Mouse (Mus musculus) hindbrain, embryonic 12.5 days (tissue): Measurements from ENCODE around the gene Actrt2. TPM values are rescaled to one million over a fixed set of nuclear protein-coding genes. Genes with fewer than 3 reads are reported as not detected.

Experiments used
- ATAC-seq: fragments of 200-750 bp; cut with Nextera tagmentation; 2 replicates; pipeline ENCODE4 v1.8.0; 2017; ENCODE audit warnings: moderate TSS enrichment; ENCODE audit not compliant: low FRiP score
- H3K27ac ChIP-seq: fragments of 300-500 bp; sonication (generic); 2 replicates; pipeline ENCODE4 v1.5.1; 2016; ENCODE audit warnings: mild to moderate bottlenecking
- H3K27me3 ChIP-seq: fragments of 300-500 bp; sonication (generic); 2 replicates; pipeline ENCODE4 v1.6.1; 2016; ENCODE audit warnings: mild to moderate bottlenecking
- H3K36me3 ChIP-seq: fragments of 300-500 bp; sonication (generic); 2 replicates; pipeline ENCODE4 v1.6.1; 2016; ENCODE audit warnings: mild to moderate bottlenecking
- H3K4me1 ChIP-seq: fragments of 300-500 bp; sonication (generic); 2 replicates; pipeline ENCODE4 v1.6.1; 2016
- H3K4me2 ChIP-seq: fragments of 300-500 bp; sonication (generic); replicated peaks from 2 replicates; pipeline ENCODE4 v1.6.1; 2016; ENCODE audit warnings: mild to moderate bottlenecking
- H3K4me3 ChIP-seq: fragments of 300-500 bp; sonication (generic); 2 replicates; pipeline ENCODE4 v1.5.1; 2016; ENCODE audit warnings: mild to moderate bottlenecking
- H3K9ac ChIP-seq: fragments of 300-500 bp; sonication (generic); 2 replicates; pipeline ENCODE4 v1.6.1; 2016; ENCODE audit warnings: mild to moderate bottlenecking, moderate library complexity
- H3K9me3 ChIP-seq: fragments of 300-500 bp; sonication (generic); replicated peaks from 2 replicates; pipeline ENCODE4 v1.6.1; 2016; ENCODE audit warnings: mild to moderate bottlenecking
- WGBS: fragments of 180-500 bp; shearing (Covaris S2); methylation state at CpG from one replicate; pipeline ENCODE4 v1.1.7; 2016; 5-methylcytosine and 5-hydroxymethylcytosine counted together
- polyA plus RNA-seq: library from polyadenylated mRNA; unstranded; fragments of >200 nt; fragmentation: Nextera tagmentation; extraction: Ambion mirVana; gene quantifications from 2 replicates; pipeline ENCODE4 v1.2.1, GENCODE M21; 2016

Actrt2 gene
- polyA plus RNA-seq, 1 experiment from 2014 or later = not detected

DNA sequence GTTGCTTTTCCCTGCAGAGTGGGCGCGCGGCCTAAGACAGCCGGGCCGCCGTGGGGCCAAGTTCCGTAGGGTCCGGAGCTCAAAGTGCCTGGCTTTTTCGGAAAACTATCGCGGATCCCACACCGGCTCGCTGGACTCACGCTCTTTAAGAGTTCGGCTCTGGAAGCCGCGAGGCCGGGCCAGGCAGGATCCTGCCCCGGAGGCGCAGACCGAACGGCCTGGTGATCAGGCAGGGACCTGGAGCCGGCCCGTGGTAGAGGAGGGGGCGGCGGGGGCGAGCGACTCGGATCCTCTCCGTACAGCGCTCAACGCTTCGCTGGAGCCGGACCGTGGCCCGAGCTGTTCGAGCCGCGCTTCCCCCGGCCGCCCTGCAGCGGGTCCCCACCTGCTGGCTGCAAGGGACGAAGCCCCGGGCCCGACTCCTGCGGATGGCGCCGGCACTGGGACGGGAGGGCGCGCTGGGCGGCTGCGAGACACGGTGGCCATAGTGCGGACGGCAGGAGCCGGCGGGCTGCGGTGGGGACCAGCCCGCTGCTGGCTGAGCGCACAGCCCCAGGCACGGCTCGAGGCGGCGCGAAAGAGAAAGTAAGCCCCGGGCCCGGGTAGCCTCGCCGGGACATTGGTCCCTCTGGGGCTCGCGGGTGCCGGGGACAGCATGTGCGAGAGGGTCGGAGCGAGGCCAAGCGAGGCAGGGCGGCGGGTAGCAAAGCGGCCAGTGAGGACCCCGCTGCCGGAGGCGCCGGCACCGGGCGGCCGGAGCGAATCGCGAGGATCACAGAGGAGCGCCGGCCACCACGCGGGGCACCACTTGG is 32.2 kb downstream of the Actrt2 start:
- ATAC-seq = peak; percentile 44
- Histone ChIP-seq H3K27me3 (peaks cover 94% of the 10 kb centered on the region), H3K9ac (peak overlapping the region; percentile 72), H3K27ac (peak overlapping the region; percentile 88), H3K4me3 (peak overlapping the region; percentile 50), H3K4me1 (peaks cover 63% of the 10 kb centered on the region), H3K9me3 (no peaks in the 10 kb centered on the region), H3K36me3 (no peaks in the 10 kb centered on the region), H3K4me2 (peak overlapping the region; percentile 75)
- under 1% methylated on average over 94 of the region's 94 CpGs for WGBS

DNA sequence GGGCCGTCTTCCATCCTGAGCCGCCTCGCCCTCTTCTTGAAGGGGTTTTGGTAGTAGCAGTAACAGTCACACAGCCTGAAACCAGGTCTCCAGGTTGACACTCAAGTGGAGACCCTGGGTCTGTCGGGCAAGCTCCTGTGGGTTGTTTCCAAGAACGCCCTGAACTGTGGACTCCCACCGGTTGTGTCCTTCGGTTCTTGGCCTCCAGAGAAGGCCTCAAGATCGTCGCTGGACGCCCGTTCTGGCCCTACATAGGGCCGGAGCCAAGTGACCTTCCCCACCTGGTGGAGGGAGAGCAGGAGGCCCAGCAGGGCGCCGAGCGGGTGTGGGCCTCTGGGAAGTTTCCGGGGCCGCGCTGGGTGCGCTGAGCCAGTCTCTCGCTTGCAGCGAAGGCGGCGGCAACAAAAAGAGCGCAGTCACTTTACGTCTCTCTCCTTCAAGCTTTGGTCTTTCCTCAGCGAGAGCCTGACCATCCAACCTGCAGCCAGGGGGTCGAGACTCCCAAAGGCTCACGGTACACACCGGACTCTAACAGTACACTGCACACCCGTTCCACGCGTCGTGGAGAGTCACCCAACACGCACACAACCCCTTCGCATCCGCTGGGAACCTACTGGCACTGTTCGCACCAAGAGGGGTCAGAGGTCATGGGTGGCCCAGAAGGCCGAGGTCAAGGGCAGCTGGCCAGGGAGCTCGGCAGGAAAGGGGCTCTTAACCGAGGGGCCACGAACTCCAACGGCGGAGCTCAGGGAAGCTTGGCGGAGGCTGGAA is 33.0 kb downstream of the Actrt2 start:
- Histone ChIP-seq H3K9ac (peak overlapping the region; percentile 72), H3K27ac (peak overlapping the region; percentile 88), H3K27me3 (peaks cover 91% of the 10 kb centered on the region), H3K4me2 (peak overlapping the region; percentile 75), H3K36me3 (no peaks in the 10 kb centered on the region), H3K4me1 (peaks cover 63% of the 10 kb centered on the region), H3K9me3 (no peaks in the 10 kb centered on the region), H3K4me3 (peak overlapping the region; percentile 50)
- 5% methylated on average over 44 of the region's 44 CpGs for WGBS
- no peak for ATAC-seq

DNA sequence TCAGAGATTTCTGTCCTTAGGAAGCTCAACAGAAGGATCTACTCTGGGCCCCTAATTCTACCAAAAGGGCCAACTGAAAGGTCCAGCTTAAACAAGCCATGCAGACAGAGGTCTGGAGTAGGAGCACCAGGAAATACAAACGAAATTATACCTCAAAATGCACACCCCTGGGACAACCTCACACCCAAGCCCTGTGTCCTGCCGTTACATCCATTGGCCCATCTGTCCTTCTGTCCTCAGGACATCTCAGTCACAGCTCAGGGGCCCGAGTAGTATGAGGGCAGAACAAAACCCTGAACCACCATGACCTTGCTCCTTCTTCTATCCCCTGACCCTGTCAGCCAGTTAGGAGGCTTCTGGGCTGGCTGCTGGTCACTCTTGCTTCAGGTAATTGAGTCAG is 33.7 kb downstream of the Actrt2 start:
- Histone ChIP-seq H3K9ac (peak overlapping the region; percentile 72), H3K27me3 (peaks cover 91% of the 10 kb centered on the region), H3K27ac (0 out of 2 replicates have a peak overlapping the region, but pooled peaks have one; percentile 88), H3K4me1 (peaks cover 70% of the 10 kb centered on the region), H3K36me3 (no peaks in the 10 kb centered on the region), H3K4me2 (peak overlapping the region; percentile 75), H3K9me3 (no peaks in the 10 kb centered on the region), H3K4me3 (peak overlapping the region; percentile 50)
- no peak for ATAC-seq
- 23% methylated on average over 3 of the region's 3 CpGs for WGBS

DNA sequence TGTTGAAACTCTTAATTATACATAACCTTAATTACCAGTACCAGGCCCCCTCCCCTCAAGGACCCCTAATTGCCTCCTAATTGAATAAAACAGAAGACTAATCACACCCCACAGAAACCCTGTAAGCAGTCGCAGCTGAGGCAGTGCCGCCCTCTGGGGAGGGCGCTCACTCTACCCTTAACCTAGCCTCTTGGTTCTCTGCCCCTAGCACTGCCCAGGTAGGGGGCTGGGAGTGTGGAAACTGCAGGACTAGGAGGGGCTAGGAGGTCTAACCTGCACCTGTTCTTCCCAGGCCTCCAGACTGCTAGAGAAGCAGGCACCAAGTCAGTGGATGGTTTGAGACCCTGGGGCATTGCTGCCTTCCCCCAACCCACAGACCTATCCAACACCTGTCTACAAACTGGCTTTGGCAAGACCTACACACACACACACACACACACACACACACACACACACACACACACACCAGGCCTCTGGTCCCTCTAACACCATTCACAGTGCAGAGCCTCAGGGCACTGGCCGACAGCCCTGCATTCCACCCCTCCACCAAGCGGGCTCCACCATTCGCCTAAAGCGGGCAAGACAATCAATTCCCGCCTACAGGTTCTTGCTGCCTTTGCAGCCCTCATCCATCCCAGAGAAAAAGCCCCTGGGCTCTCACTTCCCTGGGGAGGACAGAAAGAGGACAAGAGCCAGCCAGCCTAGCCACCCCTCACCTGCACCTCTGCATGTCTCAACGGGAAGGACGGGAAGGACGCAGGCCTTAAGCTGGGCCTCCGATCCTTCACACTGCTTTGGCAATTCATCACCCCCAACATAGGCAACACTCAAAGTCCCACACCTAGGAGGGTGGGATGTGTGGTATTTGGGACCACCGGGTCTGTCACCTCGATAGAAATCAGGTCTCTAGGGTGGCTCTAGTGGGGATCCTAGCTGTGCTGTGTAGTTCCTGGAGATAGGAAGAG is 34.6 kb downstream of the Actrt2 start:
- peak overlapping the region; percentile 50 for H3K9ac ChIP-seq
- 25% methylated on average over 14 of the region's 14 CpGs for WGBS
- 0 out of 2 replicates have a peak overlapping the region, but pooled peaks have one; percentile 8 for H3K27ac ChIP-seq
- H3K9me3 ChIP-seq = no peaks in the 10 kb centered on the region
- peaks cover 70% of the 10 kb centered on the region for H3K4me1 ChIP-seq
- H3K4me3 ChIP-seq = peak overlapping the region; percentile 50
- no peak for ATAC-seq
- H3K4me2 ChIP-seq = peak overlapping the region; percentile 75
- no peaks in the 10 kb centered on the region for H3K36me3 ChIP-seq
- peaks cover 90% of the 10 kb centered on the region for H3K27me3 ChIP-seq

DNA sequence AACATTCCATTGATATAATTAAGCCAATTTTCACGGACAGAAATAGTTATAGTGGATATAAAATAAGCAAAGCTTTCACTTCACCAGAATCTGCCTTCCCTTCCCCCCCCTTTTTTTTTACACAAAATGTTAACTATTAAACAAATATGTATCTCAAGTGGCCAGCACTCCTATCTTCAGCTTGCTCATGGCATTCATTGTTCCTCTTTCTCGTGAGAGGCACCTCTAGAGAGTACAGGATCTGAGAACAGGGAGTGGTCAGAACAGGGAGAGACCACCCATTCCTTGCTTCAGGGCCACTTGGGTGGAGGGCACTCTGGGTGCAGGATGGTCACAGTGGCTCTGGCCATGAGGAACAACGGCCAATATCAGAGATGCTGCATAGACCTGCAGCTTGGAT is 36.9 kb downstream of the Actrt2 start:
- Histone ChIP-seq H3K27me3 (peaks cover 87% of the 10 kb centered on the region), H3K27ac (no peak overlapping the region), H3K9ac (no peak overlapping the region), H3K4me1 (peaks cover 76% of the 10 kb centered on the region), H3K4me2 (no peak overlapping the region; the same call in 1 of the 2 replicates), H3K4me3 (no peak overlapping the region), H3K9me3 (no peaks in the 10 kb centered on the region), H3K36me3 (no peaks in the 10 kb centered on the region)
- 63% methylated on average over 3 of the region's 3 CpGs for WGBS
- ATAC-seq = no peak

DNA sequence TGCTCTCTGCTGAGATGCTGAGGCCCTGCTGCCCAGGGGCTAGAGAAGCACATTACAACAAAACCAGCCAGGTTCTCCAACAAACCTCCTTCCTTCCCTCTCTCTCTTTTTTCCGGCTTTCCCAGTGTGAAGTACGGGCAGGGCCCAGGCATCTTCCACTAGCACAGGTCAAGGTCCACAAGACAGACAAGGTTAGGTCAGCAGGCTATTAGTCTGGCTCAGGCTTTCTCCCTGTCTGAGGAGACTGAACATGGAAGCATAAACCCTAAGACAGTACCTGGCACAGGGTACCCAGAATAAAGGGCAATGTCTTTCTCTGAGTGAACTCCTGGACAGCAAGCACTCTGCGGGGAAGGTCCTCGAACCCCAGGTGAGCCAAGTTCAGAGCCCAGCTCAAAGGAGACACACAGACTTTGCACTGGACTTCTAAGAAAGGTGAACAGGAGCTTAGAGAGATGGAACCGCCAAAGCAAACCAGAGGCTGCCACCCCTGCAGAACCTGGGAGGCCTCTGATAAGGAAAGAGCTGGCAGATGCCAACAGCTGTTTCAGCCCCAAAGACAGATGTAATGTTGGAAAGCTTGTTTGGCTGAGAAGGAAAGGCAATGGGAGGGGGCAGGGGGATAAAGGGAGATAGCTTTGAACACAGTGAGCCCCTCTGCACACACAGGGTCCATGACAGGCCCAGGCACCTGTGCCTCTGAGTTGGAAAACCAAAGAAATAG is 40.1 kb downstream of the Actrt2 start:
- Histone ChIP-seq H3K4me3 (no peak overlapping the region), H3K36me3 (no peaks in the 10 kb centered on the region), H3K27ac (no peak overlapping the region), H3K9ac (no peak overlapping the region; the same call in 1 of the 2 replicates), H3K4me1 (peaks cover 66% of the 10 kb centered on the region), H3K4me2 (no peak overlapping the region), H3K27me3 (peaks cover 78% of the 10 kb centered on the region), H3K9me3 (no peaks in the 10 kb centered on the region)
- 82% methylated on average over 5 of the region's 5 CpGs for WGBS
- ATAC-seq = no peak

DNA sequence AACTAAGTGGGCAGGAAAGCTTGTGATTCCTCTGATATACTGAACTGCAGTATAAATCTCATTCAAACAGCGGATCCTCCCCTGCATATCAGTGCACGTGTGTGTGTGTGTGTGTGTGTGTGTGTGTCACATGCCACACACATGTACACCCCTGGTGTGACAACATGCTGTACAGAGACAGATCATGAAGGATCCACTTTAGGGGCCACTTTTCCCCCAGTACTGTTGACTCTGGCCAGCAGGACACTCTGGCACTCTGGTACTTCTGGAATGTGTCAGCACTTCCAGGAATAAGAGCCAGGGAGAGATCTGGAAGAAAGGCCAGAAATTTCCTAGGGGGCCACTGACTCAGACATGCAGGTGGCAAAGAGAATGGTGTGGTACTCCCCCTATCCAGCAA is 41.4 kb downstream of the Actrt2 start:
- Histone ChIP-seq H3K27me3 (peaks cover 65% of the 10 kb centered on the region), H3K27ac (no peak overlapping the region), H3K9me3 (no peaks in the 10 kb centered on the region), H3K9ac (no peak overlapping the region), H3K4me2 (no peak overlapping the region), H3K4me1 (peaks cover 64% of the 10 kb centered on the region), H3K36me3 (no peaks in the 10 kb centered on the region), H3K4me3 (no peak overlapping the region)
- WGBS = 87% methylated on average over 2 of the region's 2 CpGs
- no peak for ATAC-seq

DNA sequence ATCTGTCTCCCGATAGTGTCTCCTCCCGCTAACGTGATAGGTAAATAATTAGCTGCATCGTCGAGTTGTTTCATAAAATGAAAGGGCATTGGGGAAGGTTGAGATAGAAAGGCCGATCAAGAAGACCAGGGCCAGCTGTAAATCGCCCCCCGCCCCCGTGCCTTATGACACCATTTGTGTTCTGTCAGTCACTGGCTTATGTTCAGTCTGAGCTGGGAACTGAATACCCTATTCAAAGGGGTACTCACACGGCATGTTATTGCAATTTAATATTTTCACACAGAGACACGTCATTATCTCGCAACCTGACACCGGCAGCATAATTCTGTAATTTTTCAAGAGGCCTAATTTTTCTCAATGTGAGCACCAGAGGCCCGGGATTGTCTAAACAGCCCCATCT is 42.0 kb downstream of the Actrt2 start:
- Histone ChIP-seq H3K9ac (no peak overlapping the region), H3K4me1 (peaks cover 59% of the 10 kb centered on the region), H3K27ac (no peak overlapping the region)

DNA sequence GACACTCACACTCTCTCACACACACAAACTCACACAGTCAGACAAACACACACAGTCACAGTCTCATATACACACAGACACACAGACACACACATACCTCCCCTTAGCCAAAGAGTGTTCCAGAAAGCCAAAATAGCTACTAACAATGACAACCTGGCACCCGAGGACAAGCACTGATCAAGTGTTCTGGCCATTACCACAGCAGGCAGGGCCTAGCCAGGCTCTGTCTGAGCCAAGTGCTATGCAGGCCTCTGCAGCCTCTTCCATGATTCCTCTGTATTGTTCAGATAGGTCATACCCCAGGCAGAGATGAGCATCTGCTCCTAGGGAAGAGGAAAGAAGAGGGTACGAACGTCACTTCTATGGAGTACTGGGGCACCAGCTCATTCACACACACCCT is 44.4 kb downstream of the Actrt2 start:
- ATAC-seq = no peak
- Histone ChIP-seq H3K4me3 (no peak overlapping the region), H3K27me3 (peaks cover 50% of the 10 kb centered on the region), H3K4me1 (peaks cover 51% of the 10 kb centered on the region), H3K9ac (no peak overlapping the region), H3K4me2 (no peak overlapping the region), H3K36me3 (no peaks in the 10 kb centered on the region), H3K27ac (no peak overlapping the region), H3K9me3 (no peaks in the 10 kb centered on the region)
- WGBS = 77% methylated on average over 3 of the region's 3 CpGs

More for the DNA sequence above, 42.0 kb downstream of the Actrt2 start:
- WGBS = 49% methylated on average over 14 of the region's 14 CpGs
- Histone ChIP-seq H3K36me3 (no peaks in the 10 kb centered on the region), H3K4me2 (no peak overlapping the region), H3K9me3 (no peaks in the 10 kb centered on the region), H3K27me3 (peaks cover 62% of the 10 kb centered on the region), H3K4me3 (no peak overlapping the region)
- no peak for ATAC-seq

DNA sequence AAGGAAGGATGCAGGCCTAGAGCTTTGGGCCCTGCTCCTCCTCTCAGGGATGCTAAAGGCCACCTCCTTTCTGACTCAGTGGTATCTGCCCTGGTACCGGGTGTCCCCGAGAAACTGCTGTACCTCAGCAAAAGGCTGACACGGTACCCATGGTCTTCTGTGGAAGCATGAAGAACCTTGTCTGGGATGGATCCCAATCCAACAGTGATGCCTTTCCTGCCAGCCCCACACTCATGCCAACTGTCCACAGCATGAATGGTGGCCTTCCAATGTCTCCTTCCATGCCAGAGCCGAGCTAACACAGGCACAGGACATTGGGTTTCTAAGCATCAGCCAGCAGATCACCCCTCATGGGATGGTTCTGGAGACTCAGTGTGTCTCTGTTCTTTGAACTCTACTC is 45.1 kb downstream of the Actrt2 start:
- Histone ChIP-seq H3K4me2 (no peak overlapping the region), H3K36me3 (no peaks in the 10 kb centered on the region), H3K9me3 (no peaks in the 10 kb centered on the region), H3K27me3 (peaks cover 43% of the 10 kb centered on the region), H3K4me3 (no peak overlapping the region), H3K9ac (no peak overlapping the region), H3K27ac (no peak overlapping the region), H3K4me1 (peaks cover 52% of the 10 kb centered on the region)
- no peak for ATAC-seq
- 91% methylated on average over 4 of the region's 4 CpGs for WGBS
